Mouse (Mus musculus) midbrain, embryonic 10.5 days (tissue): ENCODE data around the gene Eef1a1. TPM values are rescaled to one million over a fixed set of nuclear protein-coding genes. Genes with fewer than 3 reads are reported as not detected.
A peak's percentile ranks its signal among the peaks of the same experiment; 100 is the strongest.
"Not testable (repeated sequence)": the region's sequence is repeated elsewhere in the genome, so short reads cannot be mapped to it uniquely, and the experiment has no call there.

Experiments
- DNase-seq: peaks from one replicate; pipeline ENCODE4 v3.0.0-alpha.2; 2017; ENCODE audit warnings: low spot score
- H3K27ac ChIP-seq: fragments of 300-500 bp; sonication (generic); replicated peaks from 2 replicates; pipeline ENCODE4 v1.5.1; 2016; ENCODE audit warnings: mild to moderate bottlenecking
- H3K27me3 ChIP-seq: fragments of 300-500 bp; sonication (generic); 2 replicates; pipeline ENCODE4 v1.6.1; 2016; ENCODE audit warnings: low read depth, mild to moderate bottlenecking; ENCODE audit not compliant: poor library complexity, severe bottlenecking
- H3K36me3 ChIP-seq: fragments of 300-500 bp; sonication (generic); 2 replicates; pipeline ENCODE4 v1.6.1; 2016; ENCODE audit warnings: mild to moderate bottlenecking, moderate library complexity
- H3K4me1 ChIP-seq: fragments of 300-500 bp; sonication (generic); 2 replicates; pipeline ENCODE4 v1.6.1; 2016
- H3K4me3 ChIP-seq: fragments of 300-500 bp; sonication (generic); 2 replicates; pipeline ENCODE4 v1.5.1; 2016; ENCODE audit warnings: mild to moderate bottlenecking, moderate library complexity
- H3K9me3 ChIP-seq: fragments of 300-500 bp; sonication (generic); replicated peaks from 2 replicates; pipeline ENCODE4 v1.6.1; 2016; ENCODE audit warnings: mild to moderate bottlenecking
- WGBS: fragments of 180-500 bp; shearing (Covaris S2); methylation state at CpG from one replicate; pipeline ENCODE4 v1.1.7; 2016; 5-methylcytosine and 5-hydroxymethylcytosine counted together
- polyA plus RNA-seq: library from polyadenylated mRNA; unstranded; fragments of >200 nt; fragmentation: Nextera tagmentation; extraction: Ambion mirVana; gene quantifications from 2 replicates; pipeline ENCODE4 v1.2.1, GENCODE M21; 2016

Gene Eef1a1
- polyA plus RNA-seq, 1 experiment from 2014 or later, result 3,775 TPM

DNA sequence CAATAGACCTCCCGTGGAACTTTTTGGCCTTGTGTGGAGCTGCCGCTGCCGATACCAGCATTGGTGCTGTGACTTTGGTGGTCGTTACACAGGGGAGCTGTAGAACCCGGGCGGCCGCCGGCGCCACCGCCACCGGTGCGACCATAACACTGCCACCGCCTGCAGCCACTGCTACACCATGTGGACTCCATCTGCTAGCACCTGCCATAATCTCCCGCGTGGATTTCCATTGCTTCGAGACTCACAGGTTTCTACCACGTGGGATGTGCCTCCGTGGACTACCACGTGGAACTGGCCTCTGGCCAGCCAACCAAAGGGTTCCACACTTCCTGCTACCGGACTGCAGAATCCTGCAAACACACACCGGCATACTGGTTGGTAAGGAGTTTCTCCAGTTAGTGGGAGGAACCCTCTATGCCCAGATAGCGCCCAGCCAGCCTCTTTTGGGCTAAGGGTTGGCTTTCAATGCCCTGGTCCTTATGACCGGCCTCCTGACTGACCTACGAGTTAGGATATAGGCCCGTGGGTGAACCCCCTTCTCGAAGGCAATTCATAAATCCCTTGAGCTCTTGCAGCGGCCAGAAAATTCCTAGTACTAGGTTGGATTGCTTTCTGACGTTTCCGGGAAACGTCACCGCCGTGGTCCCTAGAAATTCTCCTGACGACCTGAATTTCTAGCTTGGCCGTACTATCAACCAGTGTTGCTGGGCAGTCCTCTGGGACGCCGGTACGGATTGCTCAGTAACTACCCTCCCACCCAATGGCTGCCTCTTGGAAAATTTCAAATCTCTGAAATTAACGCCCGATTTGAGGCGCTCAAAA lies 32.0 kb upstream of the Eef1a1 start:
- Histone ChIP-seq H3K4me1 (peaks cover 37% of the 10 kb centered on the region), H3K27me3 (no peaks in the 10 kb centered on the region), H3K4me3 (peak overlapping the region; percentile 71), H3K27ac (peak overlapping the region; percentile 96), H3K36me3 (peaks cover 36% of the 10 kb centered on the region), H3K9me3 (no peaks in the 10 kb centered on the region)
- WGBS, result 2% methylated on average over 40 of the region's 40 CpGs
- DNase-seq, result no peak

- Histone ChIP-seq H3K9me3 (no peaks in the 10 kb centered on the region), H3K27ac (peak overlapping the region; percentile 96), H3K4me3 (peak overlapping the region; percentile 71), H3K4me1 (peaks cover 29% of the 10 kb centered on the region), H3K36me3 (peaks cover 29% of the 10 kb centered on the region), H3K27me3 (no peaks in the 10 kb centered on the region)
- WGBS, result 2% methylated on average over 15 of the region's 15 CpGs
- peak; percentile 90 for DNase-seq
Measured at GRCm38 (mm10) chr9:78520127-78520779, 31.3 kb upstream of the Eef1a1 start.

DNA sequence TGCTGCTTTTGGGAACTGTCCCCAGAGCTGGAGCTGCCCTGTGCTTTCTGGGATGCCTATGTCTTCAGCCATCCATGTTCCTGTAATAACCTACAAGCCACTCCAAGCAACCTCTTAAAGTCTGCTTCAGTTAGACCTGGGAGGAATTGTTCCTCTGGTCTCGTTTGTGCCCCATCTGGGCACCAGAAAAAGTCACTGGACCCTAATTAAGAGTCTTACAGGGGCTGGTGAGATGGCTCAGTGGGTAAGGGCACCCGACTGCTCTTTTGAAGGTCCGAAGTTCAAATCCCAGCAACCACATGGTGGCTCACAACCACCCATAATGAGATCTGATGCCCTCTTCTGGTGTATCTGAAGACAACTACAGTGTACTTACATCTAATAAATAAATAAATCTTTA lies 28.3 kb upstream of the Eef1a1 start:
- Histone ChIP-seq H3K27ac (peak overlapping the region; percentile 33; the same call in 1 of the 2 replicates), H3K4me1 (peaks cover 27% of the 10 kb centered on the region)
- WGBS, result 76% methylated on average over 3 of the region's 3 CpGs
- not testable (repeated sequence) for H3K27me3 ChIP-seq, H3K4me3 ChIP-seq, H3K36me3 ChIP-seq, DNase-seq, H3K9me3 ChIP-seq

DNA sequence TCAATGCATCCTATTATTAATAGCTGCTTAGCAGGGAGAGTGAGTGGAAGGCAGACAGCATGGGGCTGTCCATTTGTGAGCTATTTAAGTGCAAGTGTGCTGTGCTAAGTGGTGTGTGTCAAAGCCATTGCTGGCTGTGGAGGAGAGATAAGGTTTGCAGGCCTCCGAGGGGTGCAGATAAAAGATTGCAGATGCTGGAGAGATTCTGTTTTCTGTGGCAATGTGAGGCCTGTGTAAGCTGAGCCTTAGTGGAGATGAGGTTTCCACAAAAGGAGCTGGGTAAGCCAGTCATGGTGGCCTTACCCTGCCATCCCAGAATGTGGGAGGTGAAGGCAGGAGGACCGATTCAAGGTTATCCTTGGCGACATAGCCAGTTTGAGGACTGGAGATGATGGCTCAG lies 27.2 kb upstream of the Eef1a1 start:
- Histone ChIP-seq H3K36me3 (no peaks in the 10 kb centered on the region), H3K9me3 (0 out of 2 replicates have a peak, but pooled peaks cover 3% of the 10 kb centered on the region), H3K4me1 (peaks cover 19% of the 10 kb centered on the region), H3K4me3 (no peak overlapping the region), H3K27ac (0 out of 2 replicates have a peak overlapping the region, but pooled peaks have one; percentile 6), H3K27me3 (no peaks in the 10 kb centered on the region)
- no peak for DNase-seq
- 77% methylated on average over 3 of the region's 3 CpGs for WGBS

GRCm38 (mm10) chr9:78514681-78515080 lies 25.7 kb upstream of the Eef1a1 start:
- Histone ChIP-seq H3K36me3 (no peaks in the 10 kb centered on the region), H3K4me1 (peaks cover 5% of the 10 kb centered on the region), H3K9me3 (0 out of 2 replicates have a peak, but pooled peaks cover 3% of the 10 kb centered on the region), H3K27me3 (no peaks in the 10 kb centered on the region), H3K4me3 (no peak overlapping the region), H3K27ac (no peak overlapping the region)
- 89% methylated on average over 4 of the region's 4 CpGs for WGBS
- DNase-seq, result no peak

DNA sequence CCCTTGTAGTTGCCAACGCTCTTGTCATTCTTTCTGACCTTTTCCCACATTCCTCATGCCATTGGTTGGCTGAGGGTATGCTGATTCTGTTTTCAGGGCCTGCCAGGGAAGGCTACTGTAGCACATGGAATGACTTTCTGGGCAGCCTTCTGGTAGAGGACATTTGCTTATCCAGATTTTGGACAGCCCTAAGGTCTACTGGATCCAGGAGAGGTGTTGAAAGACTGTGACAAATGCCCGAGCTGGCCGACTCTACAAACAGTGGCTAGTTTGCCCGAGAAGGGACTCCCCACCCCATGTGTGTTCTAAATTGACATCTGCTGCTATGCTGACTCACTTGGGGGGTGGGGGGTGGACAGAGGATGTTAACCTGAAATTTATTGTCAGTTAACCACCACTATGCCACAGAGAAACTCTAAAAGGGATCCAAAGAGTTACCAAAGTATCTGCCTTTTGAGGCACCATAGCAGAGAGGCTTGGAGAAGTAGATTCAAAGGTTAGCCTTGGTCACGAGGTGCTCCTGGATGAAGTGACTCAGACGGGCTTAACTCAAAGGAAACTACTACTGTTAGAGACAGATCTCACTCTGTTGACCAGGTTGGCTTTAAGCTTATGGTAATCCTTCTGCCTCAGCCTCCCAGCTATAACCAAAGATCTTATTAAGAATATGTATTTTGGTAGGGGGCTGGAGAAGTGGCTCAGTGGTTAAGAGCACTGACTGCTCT lies 25.0 kb upstream of the Eef1a1 start:
- DNase-seq, result no peak
- 0 out of 2 replicates have a peak overlapping the region, but pooled peaks have one; percentile 9 for H3K27ac ChIP-seq
- H3K36me3 ChIP-seq, result no peaks in the 10 kb centered on the region
- 0 out of 2 replicates have a peak, but pooled peaks cover 3% of the 10 kb centered on the region for H3K9me3 ChIP-seq
- H3K4me1 ChIP-seq, result 0 out of 2 replicates have a peak, but pooled peaks cover 2% of the 10 kb centered on the region
- no peak overlapping the region for H3K4me3 ChIP-seq
- no peaks in the 10 kb centered on the region for H3K27me3 ChIP-seq
- 85% methylated on average over 6 of the region's 6 CpGs for WGBS

DNA sequence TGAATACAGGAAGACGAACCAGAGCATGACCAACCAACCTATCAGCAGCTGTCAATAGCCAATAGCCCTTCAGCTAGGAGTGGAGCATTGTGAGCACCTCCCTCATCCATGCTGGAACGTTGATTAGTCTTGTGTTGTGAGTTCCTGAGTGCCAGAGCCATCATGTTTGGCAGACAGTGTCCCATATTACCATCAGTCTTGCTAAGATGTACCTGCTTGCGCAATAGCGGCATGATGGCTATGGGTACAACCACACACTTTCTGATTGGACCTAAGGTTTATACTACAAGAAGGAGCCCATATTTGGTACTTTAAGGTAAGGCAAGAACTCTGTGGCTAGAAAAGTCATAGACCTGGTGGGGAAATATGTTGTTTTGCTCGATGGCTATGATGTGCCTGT lies 22.8 kb upstream of the Eef1a1 start:
- 89% methylated on average over 5 of the region's 5 CpGs for WGBS
- Histone ChIP-seq H3K9me3 (0 out of 2 replicates have a peak, but pooled peaks cover 3% of the 10 kb centered on the region), H3K27me3 (no peaks in the 10 kb centered on the region), H3K27ac (no peak overlapping the region), H3K36me3 (no peaks in the 10 kb centered on the region), H3K4me1 (no peaks in the 10 kb centered on the region), H3K4me3 (no peak overlapping the region)
- DNase-seq, result no peak

DNA sequence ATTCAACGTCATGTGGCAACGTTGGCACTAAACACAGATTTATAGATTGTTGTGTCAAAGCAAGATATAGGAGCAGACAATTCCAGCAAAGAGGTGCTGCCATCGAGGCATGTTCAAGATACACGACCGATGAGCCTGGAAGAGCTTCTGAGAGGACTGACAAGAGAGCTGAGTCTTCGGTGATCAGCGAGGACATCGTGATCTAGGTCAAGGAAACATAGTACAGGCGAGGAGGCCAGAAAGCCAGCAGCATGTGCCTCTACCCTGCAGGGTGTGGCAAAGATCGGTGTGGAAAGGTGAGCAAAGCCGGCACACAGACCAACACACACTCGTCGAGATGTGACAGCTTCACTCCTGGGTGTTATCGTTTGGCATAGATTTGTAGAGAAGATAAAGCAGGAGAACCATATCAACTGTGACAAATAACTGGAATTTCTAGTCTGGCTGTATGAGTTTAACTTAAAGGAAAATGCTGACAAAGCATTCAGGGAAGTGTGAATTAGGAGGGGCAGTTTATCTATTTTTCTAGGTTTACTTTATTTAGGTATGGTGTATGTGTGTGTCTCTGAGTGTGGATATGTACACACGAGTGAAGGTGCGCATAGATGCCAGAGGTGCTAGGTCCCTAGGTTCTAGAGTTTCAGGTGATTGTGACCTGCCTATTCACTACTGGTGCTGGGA lies 19.3 kb upstream of the Eef1a1 start:
- no peak for DNase-seq
- WGBS, result 93% methylated on average over 16 of the region's 16 CpGs
- H3K36me3 ChIP-seq, result no peaks in the 10 kb centered on the region

DNA sequence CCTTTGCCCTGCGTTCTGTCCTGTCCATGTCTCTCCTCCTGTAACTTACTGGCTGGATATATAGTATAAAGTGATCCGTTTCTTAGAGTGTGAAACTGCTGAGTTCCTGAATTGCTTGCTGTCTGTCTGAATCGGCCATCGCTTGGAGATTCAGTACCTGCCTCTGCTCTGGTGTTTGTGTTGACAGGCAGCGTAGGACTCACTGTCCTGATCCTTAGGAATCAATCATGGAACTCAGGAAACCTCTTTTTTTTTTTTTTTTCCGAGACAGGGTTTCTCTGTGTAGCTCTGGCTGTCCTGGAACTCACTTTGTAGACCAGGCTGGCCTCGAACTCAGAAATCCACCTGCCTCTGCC lies 17.7 kb upstream of the Eef1a1 start:
- DNase-seq, result no peak
- H3K36me3 ChIP-seq, result no peaks in the 10 kb centered on the region
- no peaks in the 10 kb centered on the region for H3K27me3 ChIP-seq
- H3K4me3 ChIP-seq, result no peak overlapping the region
- H3K27ac ChIP-seq, result peak overlapping the region; percentile 49
- H3K9me3 ChIP-seq, result 0 out of 2 replicates have a peak, but pooled peaks cover 2% of the 10 kb centered on the region
- 86% methylated on average over 7 of the region's 7 CpGs for WGBS
- H3K4me1 ChIP-seq, result peaks cover 36% of the 10 kb centered on the region

More for the DNA sequence above, 19.3 kb upstream of the Eef1a1 start:
- Histone ChIP-seq H3K27me3 (no peaks in the 10 kb centered on the region), H3K4me3 (no peak overlapping the region), H3K4me1 (peaks cover 21% of the 10 kb centered on the region), H3K9me3 (0 out of 2 replicates have a peak, but pooled peaks cover 3% of the 10 kb centered on the region), H3K27ac (no peak overlapping the region)

GRCm38 (mm10) chr9:78506002-78506721 lies 17.2 kb upstream of the Eef1a1 start:
- Histone ChIP-seq H3K27ac (peak overlapping the region; percentile 49), H3K36me3 (no peaks in the 10 kb centered on the region), H3K4me1 (peaks cover 36% of the 10 kb centered on the region), H3K4me3 (no peak overlapping the region), H3K9me3 (no peaks in the 10 kb centered on the region), H3K27me3 (no peaks in the 10 kb centered on the region)
- DNase-seq, result no peak
- WGBS, result 76% methylated on average over 11 of the region's 11 CpGs

- no peaks in the 10 kb centered on the region for H3K9me3 ChIP-seq
- no peak overlapping the region for H3K4me3 ChIP-seq
- WGBS, result 93% methylated on average over 6 of the region's 6 CpGs
- peaks cover 36% of the 10 kb centered on the region for H3K4me1 ChIP-seq
- H3K27ac ChIP-seq, result no peak overlapping the region; the same call in 1 of the 2 replicates
- no peaks in the 10 kb centered on the region for H3K27me3 ChIP-seq
- DNase-seq, result no peak
- H3K36me3 ChIP-seq, result no peaks in the 10 kb centered on the region
Measured at GRCm38 (mm10) chr9:78505223-78505622, 16.3 kb upstream of the Eef1a1 start.
